Mouse (Mus musculus): ENCODE results near the gene Ampd2. TPM values are rescaled to one million over a fixed set of nuclear protein-coding genes. Genes with fewer than 3 reads are reported as not detected.

Ampd2 gene
- polyA plus RNA-seq, 1 experiment: 135 TPM

GRCm38 (mm10) chr3:108087329-108087728, 878 bp upstream of the Ampd2 start:
- no peak for TF ChIP-seq CTCF (IDR thresholded peaks at IDR 0.05; ENCODE audit: borderline replicate concordance, insufficient read depth, low read depth, low read length)
- no peak for TF ChIP-seq POLR2A (IDR thresholded peaks at IDR 0.05; ENCODE audit: borderline replicate concordance, insufficient read depth, low read length)
- H3K4me1 ChIP-seq (ENCODE audit: control insufficient read depth, insufficient read depth, low read length): peaks cover 17% of the 10 kb centered on the region
- WGBS: 82% methylated on average over 3 of the region's 3 CpGs
- no peak overlapping the region for H3K4me3 ChIP-seq (replicated peaks; ENCODE audit: insufficient read depth, low read depth, low read length)
- no peaks in the 10 kb centered on the region for H3K27me3 ChIP-seq (ENCODE audit: control insufficient read depth, insufficient read depth, low read length)
- H3K27ac ChIP-seq (ENCODE audit: insufficient read depth, low read length): no peak overlapping the region
- no peak for DNase-seq

GRCm38 (mm10) chr3:108085721-108086469, 556 bp downstream of the Ampd2 start:
- Histone ChIP-seq H3K27me3 (ENCODE audit: control insufficient read depth, insufficient read depth, low read length) (no peaks in the 10 kb centered on the region), H3K4me1 (ENCODE audit: control insufficient read depth, insufficient read depth, low read length) (peaks cover 25% of the 10 kb centered on the region), H3K4me3 (replicated peaks; ENCODE audit: insufficient read depth, low read depth, low read length) (peak overlapping the region; percentile 95), H3K27ac (ENCODE audit: insufficient read depth, low read length) (peak overlapping the region; percentile 97)
- peak; percentile 35; the same call in 1 of the 2 replicates for TF ChIP-seq POLR2A (IDR thresholded peaks at IDR 0.05; ENCODE audit: borderline replicate concordance, insufficient read depth, low read length)
- TF ChIP-seq CTCF (IDR thresholded peaks at IDR 0.05; ENCODE audit: borderline replicate concordance, insufficient read depth, low read depth, low read length): no peak
- under 1% methylated on average over 31 of the region's 31 CpGs for WGBS
- DNase-seq: peak; percentile 87 to 89

DNA sequence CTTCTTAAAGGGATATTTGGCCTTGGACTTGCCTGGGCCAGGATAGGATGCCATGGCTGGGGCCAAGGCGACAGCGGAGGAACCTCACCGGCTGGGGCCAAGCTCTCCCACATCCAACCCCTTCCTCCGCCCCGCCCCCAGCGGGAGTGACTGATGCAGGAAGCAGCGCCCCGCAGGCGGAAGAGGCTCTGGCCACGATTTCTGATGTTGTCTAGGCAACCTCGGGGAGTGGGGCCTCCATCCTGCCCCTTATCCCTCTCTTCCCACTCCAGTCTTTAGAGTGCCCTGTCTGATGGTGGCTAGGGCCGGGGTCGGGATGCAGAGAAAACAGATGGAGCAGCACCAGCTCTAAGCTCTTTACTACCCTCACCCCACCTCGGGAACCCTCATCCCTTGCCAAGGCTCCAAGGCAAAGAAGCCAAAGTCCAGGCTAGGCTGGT, 1.1 kb downstream of the Ampd2 start:
- peak; percentile 55; the same call in 1 of the 2 replicates for TF ChIP-seq POLR2A (IDR thresholded peaks at IDR 0.05; ENCODE audit: borderline replicate concordance, insufficient read depth, low read length)
- TF ChIP-seq CTCF (IDR thresholded peaks at IDR 0.05; ENCODE audit: borderline replicate concordance, insufficient read depth, low read depth, low read length): no peak
- H3K27ac ChIP-seq (ENCODE audit: insufficient read depth, low read length): peak overlapping the region; percentile 97
- WGBS: under 1% methylated on average over 14 of the region's 14 CpGs
- DNase-seq: peak; percentile 96
- H3K4me3 ChIP-seq (replicated peaks; ENCODE audit: insufficient read depth, low read depth, low read length): peak overlapping the region; percentile 95
- H3K4me1 ChIP-seq (ENCODE audit: control insufficient read depth, insufficient read depth, low read length): peaks cover 25% of the 10 kb centered on the region
- H3K27me3 ChIP-seq (ENCODE audit: control insufficient read depth, insufficient read depth, low read length): no peaks in the 10 kb centered on the region

- no peaks in the 10 kb centered on the region for H3K27me3 ChIP-seq (ENCODE audit: control insufficient read depth, insufficient read depth, low read length)
- 1% methylated on average over 13 of the region's 13 CpGs for WGBS
- H3K4me3 ChIP-seq (replicated peaks; ENCODE audit: insufficient read depth, low read depth, low read length): peak overlapping the region; percentile 95
- peaks cover 25% of the 10 kb centered on the region for H3K4me1 ChIP-seq (ENCODE audit: control insufficient read depth, insufficient read depth, low read length)
- TF ChIP-seq POLR2A (IDR thresholded peaks at IDR 0.05; ENCODE audit: borderline replicate concordance, insufficient read depth, low read length): no peak
- no peak for TF ChIP-seq CTCF (IDR thresholded peaks at IDR 0.05; ENCODE audit: borderline replicate concordance, insufficient read depth, low read depth, low read length)
- no peak for DNase-seq
- peak overlapping the region; percentile 97 for H3K27ac ChIP-seq (ENCODE audit: insufficient read depth, low read length)
These were observed 1.6 kb downstream of the Ampd2 start for GRCm38 (mm10) chr3:108084767-108085270.

DNA sequence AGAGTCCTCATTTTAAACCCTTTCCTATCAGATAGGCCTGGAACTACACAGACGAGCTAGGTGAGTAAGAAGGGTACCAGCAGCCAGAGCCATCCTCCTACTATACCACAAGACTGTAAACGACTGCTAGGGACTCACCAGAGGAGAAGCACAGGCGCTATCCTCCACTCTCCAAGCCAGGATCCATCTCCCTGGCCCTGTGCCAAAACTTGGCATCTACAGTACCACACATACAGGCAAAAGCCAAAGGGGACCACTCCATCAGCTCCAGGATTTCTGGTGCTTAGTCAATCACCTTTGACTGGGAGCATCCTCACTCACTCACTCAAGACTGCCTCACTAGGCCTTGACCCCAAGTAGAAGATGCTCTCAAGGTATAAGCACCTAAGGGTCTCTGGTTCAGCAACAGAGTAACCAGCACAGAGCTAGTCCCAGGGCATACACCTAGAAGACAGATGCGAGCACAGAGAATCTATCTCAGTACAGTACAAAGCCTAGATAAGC, 2.5 kb downstream of the Ampd2 start:
- TF ChIP-seq CTCF (IDR thresholded peaks at IDR 0.05; ENCODE audit: borderline replicate concordance, insufficient read depth, low read depth, low read length) (no peak), POLR2A (IDR thresholded peaks at IDR 0.05; ENCODE audit: borderline replicate concordance, insufficient read depth, low read length) (no peak)
- Histone ChIP-seq H3K27me3 (ENCODE audit: control insufficient read depth, insufficient read depth, low read length) (no peaks in the 10 kb centered on the region), H3K4me1 (ENCODE audit: control insufficient read depth, insufficient read depth, low read length) (peaks cover 25% of the 10 kb centered on the region), H3K4me3 (replicated peaks; ENCODE audit: insufficient read depth, low read depth, low read length) (peak overlapping the region; percentile 47), H3K27ac (ENCODE audit: insufficient read depth, low read length) (0 out of 2 replicates have a peak overlapping the region, but pooled peaks have one; percentile 17)
- DNase-seq: peak; percentile 53 to 66
- 35% methylated on average over 4 of the region's 4 CpGs for WGBS

DNA sequence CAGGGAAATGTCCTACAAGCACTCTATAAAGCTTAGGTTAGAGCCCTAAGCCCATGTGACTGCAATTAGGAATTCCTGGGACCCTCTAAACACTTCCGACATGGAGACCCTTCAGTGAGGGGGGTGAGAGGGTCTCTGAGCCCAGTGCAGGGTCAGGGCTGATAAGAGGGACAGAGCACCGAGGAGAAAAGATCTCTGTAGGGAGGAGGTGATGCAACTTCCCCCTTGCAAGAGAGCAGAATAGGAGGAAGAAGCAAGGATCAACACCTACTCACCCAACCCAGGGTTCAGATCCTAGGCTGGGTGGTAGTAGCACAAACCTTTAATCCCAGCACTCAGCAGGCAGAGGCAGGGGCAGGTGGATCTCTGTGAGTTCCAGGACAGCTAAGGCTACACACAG, 3.3 kb downstream of the Ampd2 start:
- no peaks in the 10 kb centered on the region for H3K27me3 ChIP-seq (ENCODE audit: control insufficient read depth, insufficient read depth, low read length)
- H3K4me1 ChIP-seq (ENCODE audit: control insufficient read depth, insufficient read depth, low read length): peaks cover 25% of the 10 kb centered on the region
- H3K27ac ChIP-seq (ENCODE audit: insufficient read depth, low read length): no peak overlapping the region
- no peak overlapping the region for H3K4me3 ChIP-seq (replicated peaks; ENCODE audit: insufficient read depth, low read depth, low read length)
- TF ChIP-seq POLR2A (IDR thresholded peaks at IDR 0.05; ENCODE audit: borderline replicate concordance, insufficient read depth, low read length): no peak
- no peak for TF ChIP-seq CTCF (IDR thresholded peaks at IDR 0.05; ENCODE audit: borderline replicate concordance, insufficient read depth, low read depth, low read length)
- 63% methylated on average over 2 of the region's 2 CpGs for WGBS
- DNase-seq: no peak

- Histone ChIP-seq H3K27me3 (ENCODE audit: control insufficient read depth, insufficient read depth, low read length) (no peaks in the 10 kb centered on the region), H3K4me1 (ENCODE audit: control insufficient read depth, insufficient read depth, low read length) (peaks cover 26% of the 10 kb centered on the region), H3K4me3 (replicated peaks; ENCODE audit: insufficient read depth, low read depth, low read length) (no peak overlapping the region), H3K27ac (ENCODE audit: insufficient read depth, low read length) (no peak overlapping the region)
- no peak for DNase-seq
- TF ChIP-seq POLR2A (IDR thresholded peaks at IDR 0.05; ENCODE audit: borderline replicate concordance, insufficient read depth, low read length) (no peak), CTCF (IDR thresholded peaks at IDR 0.05; ENCODE audit: borderline replicate concordance, insufficient read depth, low read depth, low read length) (no peak)
- WGBS: 48% methylated on average over 1 of the region's 1 CpGs
These were observed 4.1 kb downstream of the Ampd2 start for GRCm38 (mm10) chr3:108082251-108082875.

All from cerebellum, adult 2 months (tissue).